Mouse (Mus musculus) heart, embryonic 13.5 days (tissue): Measurements from ENCODE around the gene Calm3. TPM values are rescaled to one million over a fixed set of nuclear protein-coding genes. Genes with fewer than 3 reads are reported as not detected.
A peak's percentile ranks its signal among the peaks of the same experiment; 100 is the strongest.

Source experiments
- ATAC-seq: fragments of 200-750 bp; cut with Nextera tagmentation; 2 replicates; pipeline ENCODE4 v1.8.0; 2017; ENCODE audit warnings: moderate TSS enrichment; ENCODE audit not compliant: insufficient number of reproducible peaks, low FRiP score, low TSS enrichment; ENCODE audit errors: extremely low read depth
- H3K27ac ChIP-seq: fragments of 300-500 bp; sonication (generic); replicated peaks from 2 replicates; pipeline ENCODE4 v1.5.1; 2015; ENCODE audit warnings: moderate library complexity, mild to moderate bottlenecking, inconsistent platforms
- H3K27me3 ChIP-seq: fragments of 300-500 bp; sonication (generic); replicated peaks from 2 replicates; pipeline ENCODE4 v1.6.1; 2015; ENCODE audit warnings: mild to moderate bottlenecking, inconsistent platforms
- H3K36me3 ChIP-seq: fragments of 300-500 bp; sonication (generic); 2 replicates; pipeline ENCODE4 v1.6.1; 2015; ENCODE audit warnings: mild to moderate bottlenecking, inconsistent platforms
- H3K4me1 ChIP-seq: fragments of 300-500 bp; sonication (generic); 2 replicates; pipeline ENCODE4 v1.6.1; 2015; ENCODE audit warnings: inconsistent platforms
- H3K4me2 ChIP-seq: fragments of 300-500 bp; sonication (generic); 2 replicates; pipeline ENCODE4 v1.6.1; 2015; ENCODE audit warnings: inconsistent platforms, mild to moderate bottlenecking, moderate library complexity
- H3K4me3 ChIP-seq: fragments of 300-500 bp; sonication (generic); 2 replicates; pipeline ENCODE4 v1.5.1; 2015; ENCODE audit warnings: moderate library complexity, mild to moderate bottlenecking, inconsistent platforms
- H3K9ac ChIP-seq: fragments of 300-500 bp; sonication (generic); 2 replicates; pipeline ENCODE4 v1.6.1; 2015; ENCODE audit warnings: inconsistent platforms, mild to moderate bottlenecking, moderate library complexity
- H3K9me3 ChIP-seq: fragments of 300-500 bp; sonication (generic); 2 replicates; pipeline ENCODE4 v1.6.1; 2016; ENCODE audit warnings: inconsistent platforms
- WGBS: fragments of 180-500 bp; shearing (Covaris S2); methylation state at CpG from one replicate; pipeline ENCODE4 v1.1.7; 2015; ENCODE audit warnings: mixed read lengths; 5-methylcytosine and 5-hydroxymethylcytosine counted together
- polyA plus RNA-seq: library from polyadenylated mRNA; unstranded; fragments of >200 nt; fragmentation: Nextera tagmentation; extraction: Ambion mirVana; gene quantifications from 2 replicates; pipeline ENCODE4 v1.2.1, GENCODE M21; 2015

Calm3 gene
- polyA plus RNA-seq, 1 experiment from 2014 or later = 85.5 TPM

GRCm38 (mm10) chr7:16948923-16949458 lies 25.1 kb upstream of the Calm3 start:
- peaks cover 62% of the 10 kb centered on the region for H3K4me1 ChIP-seq

GRCm38 (mm10) chr7:16947959-16948361 lies 24.0 kb upstream of the Calm3 start:
- Histone ChIP-seq H3K9ac (peak overlapping the region; percentile 61; the same call in 1 of the 2 replicates), H3K4me1 (peaks cover 63% of the 10 kb centered on the region), H3K36me3 (no peaks in the 10 kb centered on the region), H3K4me3 (peak overlapping the region; percentile 66), H3K4me2 (peak overlapping the region; percentile 92), H3K27ac (peak overlapping the region; percentile 20; the same call in 1 of the 2 replicates), H3K27me3 (peaks cover 57% of the 10 kb centered on the region), H3K9me3 (no peaks in the 10 kb centered on the region)
- ATAC-seq = no peak
- 4% methylated on average over 4 of the region's 4 CpGs for WGBS

More at GRCm38 (mm10) chr7:16948923-16949458, 25.1 kb upstream of the Calm3 start:
- WGBS = 56% methylated on average over 8 of the region's 8 CpGs
- Histone ChIP-seq H3K4me3 (no peak overlapping the region), H3K27ac (no peak overlapping the region), H3K27me3 (peaks cover 52% of the 10 kb centered on the region), H3K4me2 (no peak overlapping the region), H3K36me3 (no peaks in the 10 kb centered on the region), H3K9ac (no peak overlapping the region; the same call in 1 of the 2 replicates), H3K9me3 (no peaks in the 10 kb centered on the region)
- ATAC-seq = no peak

- Histone ChIP-seq H3K36me3 (no peaks in the 10 kb centered on the region), H3K9me3 (no peaks in the 10 kb centered on the region), H3K27me3 (peaks cover 57% of the 10 kb centered on the region), H3K4me3 (peak overlapping the region; percentile 66), H3K4me2 (peak overlapping the region; percentile 92), H3K4me1 (peaks cover 63% of the 10 kb centered on the region), H3K9ac (peak overlapping the region; percentile 72), H3K27ac (no peak overlapping the region)
- no peak for ATAC-seq
- WGBS = 23% methylated on average over 20 of the region's 22 CpGs
Observed at GRCm38 (mm10) chr7:16947349-16947895, 23.5 kb upstream of the Calm3 start.

DNA sequence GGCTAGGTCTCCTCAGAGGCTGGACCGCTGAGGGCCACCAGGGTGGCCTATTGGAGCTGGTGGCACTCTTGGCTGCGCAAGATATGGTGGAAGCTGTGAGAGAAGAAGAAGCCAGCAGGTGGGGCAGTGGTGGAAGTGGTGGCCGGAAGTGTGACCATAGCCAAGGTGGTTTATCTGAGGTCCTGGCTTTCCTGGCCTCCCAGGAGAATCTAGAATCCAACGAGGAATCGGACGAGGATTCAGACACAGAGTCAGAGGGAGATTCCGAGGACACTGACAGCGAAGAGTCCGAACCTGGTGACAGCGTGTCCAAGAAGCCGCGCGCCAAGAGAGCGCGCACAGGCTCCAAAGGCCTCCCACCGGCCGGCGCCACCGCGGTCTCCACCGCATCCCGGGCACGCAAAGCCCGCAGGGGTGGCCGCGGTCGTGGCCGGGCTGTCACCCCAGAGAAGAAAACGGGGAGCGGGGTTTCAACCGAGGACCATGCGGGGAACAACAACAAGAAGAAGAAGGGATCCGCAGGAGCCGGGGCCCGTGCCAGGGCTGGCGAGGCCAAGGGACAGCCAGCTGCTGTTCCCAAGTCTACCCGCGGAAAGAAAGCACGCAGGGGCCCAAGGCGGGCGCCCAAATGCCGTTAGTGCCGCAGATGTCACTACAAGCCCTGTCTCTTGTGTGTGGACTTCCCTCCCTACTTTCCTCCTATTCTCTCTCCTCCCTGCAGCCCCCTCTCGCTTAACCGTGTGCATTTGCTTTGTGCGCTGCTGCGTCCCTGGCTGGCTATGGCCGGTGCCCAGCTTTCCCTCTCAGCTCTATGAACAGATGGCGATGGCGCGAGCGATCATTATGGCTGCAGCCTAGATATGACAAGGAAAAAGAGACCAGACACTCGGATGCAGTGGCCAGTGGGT lies 22.8 kb upstream of the Calm3 start:
- H3K27ac ChIP-seq = no peak overlapping the region

GRCm38 (mm10) chr7:16945419-16945818 lies 21.5 kb upstream of the Calm3 start:
- Histone ChIP-seq H3K27ac (no peak overlapping the region), H3K4me1 (peaks cover 63% of the 10 kb centered on the region), H3K9me3 (no peaks in the 10 kb centered on the region), H3K36me3 (no peaks in the 10 kb centered on the region), H3K4me2 (peak overlapping the region; percentile 92), H3K4me3 (peak overlapping the region; percentile 66), H3K27me3 (peaks cover 57% of the 10 kb centered on the region), H3K9ac (peak overlapping the region; percentile 87)
- no peak for ATAC-seq
- WGBS = 12% methylated on average over 17 of the region's 17 CpGs

More for the DNA sequence above, 22.8 kb upstream of the Calm3 start:
- peaks cover 57% of the 10 kb centered on the region for H3K27me3 ChIP-seq
- peak overlapping the region; percentile 72 for H3K9ac ChIP-seq
- peak overlapping the region; percentile 92 for H3K4me2 ChIP-seq
- 4% methylated on average over 53 of the region's 53 CpGs for WGBS
- H3K4me1 ChIP-seq = peaks cover 63% of the 10 kb centered on the region
- no peaks in the 10 kb centered on the region for H3K36me3 ChIP-seq
- ATAC-seq = no peak
- no peaks in the 10 kb centered on the region for H3K9me3 ChIP-seq
- peak overlapping the region; percentile 66 for H3K4me3 ChIP-seq

GRCm38 (mm10) chr7:16944808-16945315 lies 20.9 kb upstream of the Calm3 start:
- Histone ChIP-seq H3K36me3 (no peaks in the 10 kb centered on the region), H3K4me1 (peaks cover 64% of the 10 kb centered on the region), H3K4me3 (peak overlapping the region; percentile 66)

DNA sequence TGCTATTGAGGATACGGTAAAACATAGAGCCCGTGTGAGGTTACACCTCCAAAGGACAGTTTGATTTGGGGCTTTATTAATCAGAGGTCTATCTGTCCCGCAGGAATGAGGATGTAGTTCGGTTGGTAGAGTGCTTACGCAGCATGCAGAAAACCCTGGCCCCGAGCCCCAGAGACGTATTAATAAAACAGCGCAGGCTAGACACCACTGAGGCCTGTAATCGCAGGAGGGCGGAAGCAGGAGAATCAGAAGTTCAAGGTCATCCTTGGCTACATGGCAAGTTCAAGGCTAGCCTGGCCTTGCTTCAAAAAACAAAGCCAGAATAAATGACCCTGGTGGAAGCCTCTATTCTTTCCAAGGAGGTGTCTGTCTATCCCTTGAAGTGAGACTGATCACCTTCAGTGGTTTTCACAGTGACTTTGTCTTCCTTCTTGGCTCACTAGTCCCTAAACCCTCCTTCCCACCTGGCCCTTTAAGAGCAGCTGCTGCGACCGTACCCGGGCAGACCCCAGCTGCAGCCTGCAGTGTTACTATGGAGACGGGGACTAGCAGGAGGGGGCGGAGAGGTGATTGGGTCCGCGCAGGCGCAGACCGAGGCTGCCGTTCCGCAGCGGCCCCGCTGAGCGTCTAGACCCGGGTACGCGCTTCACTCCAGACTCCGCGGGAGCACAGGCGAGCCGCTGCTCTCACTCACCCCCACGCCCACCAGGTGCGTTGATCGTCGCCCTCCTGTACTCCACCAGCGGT lies 20.3 kb upstream of the Calm3 start, which contains the start of gene Pnmal2:
TSS of gene Pnmal2 (plus strand) at position 622 of the 747 bp plus-strand sequence.
- peak; percentile 69; the same call in 1 of the 2 replicates for ATAC-seq
- H3K4me1 ChIP-seq = peaks cover 62% of the 10 kb centered on the region
- 18% methylated on average over 36 of the region's 36 CpGs for WGBS

More at GRCm38 (mm10) chr7:16944808-16945315, 20.9 kb upstream of the Calm3 start:
- Histone ChIP-seq H3K9ac (peak overlapping the region; percentile 87), H3K27ac (no peak overlapping the region), H3K9me3 (no peaks in the 10 kb centered on the region), H3K4me2 (peak overlapping the region; percentile 92), H3K27me3 (peaks cover 56% of the 10 kb centered on the region)
- under 1% methylated on average over 22 of the region's 22 CpGs for WGBS
- ATAC-seq = no peak

GRCm38 (mm10) chr7:16942861-16943260 lies 18.9 kb upstream of the Calm3 start:
- WGBS = 62% methylated on average over 4 of the region's 4 CpGs
- ATAC-seq = no peak

More for the DNA sequence above, 20.3 kb upstream of the Calm3 start, which contains the start of gene Pnmal2:
- Histone ChIP-seq H3K27ac (no peak within 1 kb of the TSS), H3K4me2 (peak within 1 kb of the TSS; percentile 92), H3K4me3 (peak within 1 kb of the TSS; percentile 66), H3K9ac (peak within 1 kb of the TSS; percentile 87), H3K9me3 (no peaks in the 10 kb centered on the region), H3K36me3 (no peaks in the 10 kb centered on the region), H3K27me3 (peaks cover 50% of the 10 kb centered on the region)

GRCm38 (mm10) chr7:16940292-16940691 lies 16.4 kb upstream of the Calm3 start:
- peak overlapping the region; percentile 26 for H3K27ac ChIP-seq
- H3K4me2 ChIP-seq = peak overlapping the region; percentile 19; the same call in 1 of the 2 replicates
- peak overlapping the region; percentile 41 for H3K9ac ChIP-seq
- no peak overlapping the region for H3K4me3 ChIP-seq
- no peaks in the 10 kb centered on the region for H3K36me3 ChIP-seq
- no peaks in the 10 kb centered on the region for H3K9me3 ChIP-seq
- ATAC-seq = no peak
- H3K4me1 ChIP-seq = peaks cover 30% of the 10 kb centered on the region
- peaks cover 11% of the 10 kb centered on the region for H3K27me3 ChIP-seq
- WGBS = 25% methylated on average over 7 of the region's 7 CpGs

More at GRCm38 (mm10) chr7:16942861-16943260, 18.9 kb upstream of the Calm3 start:
- H3K27ac ChIP-seq = no peak overlapping the region
- no peak overlapping the region for H3K4me3 ChIP-seq
- no peaks in the 10 kb centered on the region for H3K36me3 ChIP-seq
- peaks cover 55% of the 10 kb centered on the region for H3K4me1 ChIP-seq
- H3K9ac ChIP-seq = no peak overlapping the region
- H3K4me2 ChIP-seq = no peak overlapping the region
- peaks cover 37% of the 10 kb centered on the region for H3K27me3 ChIP-seq
- no peaks in the 10 kb centered on the region for H3K9me3 ChIP-seq

- Histone ChIP-seq H3K9me3 (no peaks in the 10 kb centered on the region), H3K4me3 (no peak overlapping the region), H3K36me3 (no peaks in the 10 kb centered on the region), H3K4me1 (peaks cover 17% of the 10 kb centered on the region), H3K27me3 (no peaks in the 10 kb centered on the region), H3K9ac (no peak overlapping the region), H3K27ac (no peak overlapping the region), H3K4me2 (no peak overlapping the region)
- WGBS = 70% methylated on average over 17 of the region's 17 CpGs
- no peak for ATAC-seq
Observed at GRCm38 (mm10) chr7:16938117-16938791, 14.3 kb upstream of the Calm3 start.
